Mouse (Mus musculus): ENCODE results near the gene Ero1lb.

Gene Ero1lb

DNA sequence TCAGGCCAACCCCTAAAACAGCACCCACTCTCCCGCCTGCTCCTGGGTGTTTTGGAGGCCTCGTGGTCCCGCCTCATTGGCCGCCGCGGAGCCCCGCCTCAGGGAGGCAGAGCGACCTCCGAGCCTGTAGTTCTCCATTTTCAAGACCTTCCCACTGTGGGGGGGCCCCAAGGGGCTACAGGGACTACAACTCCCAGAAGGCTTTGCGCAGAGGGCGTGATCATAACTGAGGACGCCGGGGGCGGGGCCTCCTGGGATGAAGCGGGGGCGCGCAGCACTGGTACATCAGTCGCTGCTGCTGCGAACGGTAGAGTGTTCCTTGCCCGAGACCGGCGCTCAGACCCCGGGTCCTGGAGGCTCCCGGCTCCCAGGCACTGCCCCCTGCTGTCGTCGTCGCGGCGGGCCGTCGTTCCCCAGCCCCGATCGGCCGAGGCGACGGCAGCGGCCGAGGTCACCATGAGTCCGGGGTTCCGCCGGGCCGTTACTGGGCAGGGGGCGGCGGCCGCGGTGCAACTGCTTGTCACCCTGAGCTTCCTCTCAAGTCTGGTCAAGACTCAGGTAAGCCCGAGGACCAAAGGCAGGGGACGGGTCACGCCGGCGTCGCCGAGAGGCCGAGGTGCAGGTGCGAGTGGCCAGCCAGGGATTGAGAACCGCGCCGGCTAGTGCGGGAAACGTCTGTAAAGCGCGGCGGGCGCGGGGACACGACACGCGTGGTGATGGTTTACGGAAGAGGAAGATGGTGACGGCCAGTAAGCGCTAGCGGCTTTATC, at the start of gene Ero1lb:
TSS of gene Ero1lb (plus strand) at position 254 of the 770 bp plus-strand sequence.
- DNase-seq (ENCODE audit: low read depth, low spot score) = peak; percentile 99

DNA sequence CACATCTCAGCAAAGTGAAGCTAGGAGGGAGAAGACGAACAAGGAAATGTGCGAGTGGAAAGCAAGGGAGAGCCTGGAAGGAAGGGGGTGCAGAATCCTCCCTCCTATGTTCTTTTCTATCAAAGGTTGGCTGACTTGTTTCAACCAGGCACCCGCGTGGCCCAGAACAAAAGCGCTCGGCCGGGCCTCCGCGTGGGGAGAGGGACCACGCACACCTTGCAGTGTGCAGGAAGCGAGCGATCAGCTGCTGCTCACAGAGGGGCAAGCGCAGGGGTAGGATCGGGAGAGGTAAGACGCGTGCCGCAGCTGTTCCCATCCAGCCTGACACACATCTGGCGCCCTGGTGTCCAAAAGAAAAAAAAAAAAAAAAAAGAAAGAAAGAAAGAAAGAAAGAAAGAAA, 46.3 kb upstream of the Ero1lb start:
- DNase-seq (ENCODE audit: low read depth, low spot score) = peak; percentile 27

GRCm38 (mm10) chr13:12519955-12520584, 45.6 kb upstream of the Ero1lb start, which contains the start of gene Edaradd:
Gene Edaradd (minus strand): TSS chr13:12520438.
- peak; percentile 74 for DNase-seq (ENCODE audit: low read depth, low spot score)

- DNase-seq (ENCODE audit: low read depth, low spot score) = no peak
These were observed 43.3 kb upstream of the Ero1lb start for GRCm38 (mm10) chr13:12522346-12522745.

GRCm38 (mm10) chr13:12525678-12526077, 40.0 kb upstream of the Ero1lb start:
- DNase-seq (ENCODE audit: low read depth, low spot score) = no peak

GRCm38 (mm10) chr13:12534628-12535027, 31.0 kb upstream of the Ero1lb start:
- DNase-seq (ENCODE audit: low read depth, low spot score) = no peak

GRCm38 (mm10) chr13:12537971-12538370, 27.7 kb upstream of the Ero1lb start:
- peak; percentile 76 for DNase-seq (ENCODE audit: low read depth, low spot score)

DNA sequence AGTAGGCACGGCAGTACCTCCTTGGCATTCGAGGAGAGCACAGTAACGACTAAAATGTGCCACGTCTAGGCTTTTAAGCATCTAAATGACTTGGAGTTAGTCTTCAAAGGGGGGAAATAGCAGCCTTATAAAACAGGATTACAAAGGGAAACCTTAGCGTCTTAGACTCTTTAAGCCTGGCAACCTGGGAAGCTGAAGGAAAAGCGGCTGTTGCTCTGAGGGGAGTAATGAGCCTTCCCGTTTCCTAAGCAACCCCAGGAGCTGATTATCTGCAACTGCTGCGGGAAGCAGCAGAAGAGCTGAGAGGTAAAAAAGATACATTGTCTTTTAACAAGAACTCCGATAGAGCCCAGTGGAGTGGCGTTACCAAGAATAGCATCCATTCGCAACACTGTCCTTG, 26.0 kb upstream of the Ero1lb start:
- DNase-seq (ENCODE audit: low read depth, low spot score) = no peak

GRCm38 (mm10) chr13:12540119-12540518, 25.6 kb upstream of the Ero1lb start:
- no peak for DNase-seq (ENCODE audit: low read depth, low spot score)

DNA sequence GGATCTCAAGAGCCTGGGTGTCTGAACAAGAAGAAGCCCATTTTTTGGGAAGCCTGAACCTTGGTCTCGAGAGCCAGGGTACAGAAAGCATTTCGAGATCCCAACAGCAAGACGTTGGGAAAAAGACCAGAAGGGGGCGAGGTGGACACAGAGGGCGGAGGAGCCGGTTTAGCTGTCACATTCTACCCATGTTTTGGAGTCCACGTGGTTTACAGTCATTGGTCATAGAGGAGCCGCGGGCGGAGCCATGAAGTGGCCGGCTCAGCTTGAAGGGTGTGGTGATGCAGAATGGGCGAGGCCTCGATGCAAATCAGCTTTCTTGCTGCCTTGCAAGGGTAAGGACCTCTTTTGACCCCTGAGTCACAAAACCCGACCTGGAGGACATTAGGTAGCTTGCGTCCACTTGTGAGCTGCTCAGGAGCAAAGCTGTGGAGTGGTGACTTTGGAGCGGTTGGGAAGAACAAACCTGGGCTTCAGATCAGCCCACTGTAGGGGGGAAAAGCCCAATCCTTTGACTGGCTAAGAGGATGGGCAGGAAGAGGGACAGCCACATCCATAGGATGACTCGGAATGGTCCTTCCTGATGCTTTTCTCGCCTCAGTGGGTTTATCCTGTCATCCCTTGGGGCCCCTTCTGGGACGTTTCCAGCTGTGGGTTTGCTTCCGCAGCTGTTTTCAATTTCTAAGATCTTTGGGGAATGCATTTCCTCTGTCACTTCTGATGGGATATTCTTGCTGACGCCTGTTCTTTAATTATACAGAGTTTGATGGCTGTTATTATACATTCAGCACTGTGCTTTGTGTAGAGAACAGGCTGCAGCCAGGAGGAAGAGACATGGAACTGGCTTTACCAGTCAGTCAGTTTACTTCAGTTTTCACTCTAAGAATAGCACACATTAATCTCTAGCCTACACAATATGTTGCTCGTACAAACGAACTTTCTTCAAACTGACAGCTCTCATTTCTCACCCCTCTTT, 23.4 kb upstream of the Ero1lb start:
- peak; percentile 92 for DNase-seq (ENCODE audit: low read depth, low spot score)

DNA sequence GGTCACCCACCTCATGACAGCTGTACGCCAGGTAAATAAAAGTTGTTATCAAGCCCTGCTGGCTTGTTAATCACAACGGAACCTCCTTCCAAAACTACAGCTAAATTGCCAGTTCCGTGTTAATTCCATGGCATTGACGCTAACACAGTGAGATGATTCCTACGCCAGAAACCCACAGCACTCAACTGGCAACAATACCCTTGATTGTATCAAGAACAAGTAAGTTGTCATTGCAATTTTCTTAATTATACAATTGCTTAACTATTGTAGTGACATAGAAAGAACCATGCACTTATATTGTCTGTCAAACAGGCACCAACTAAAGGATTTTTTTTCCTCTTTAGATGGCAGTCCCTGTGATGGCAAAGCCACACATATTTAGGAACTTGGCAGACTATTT, 22.4 kb upstream of the Ero1lb start:
- DNase-seq (ENCODE audit: low read depth, low spot score) = no peak

DNA sequence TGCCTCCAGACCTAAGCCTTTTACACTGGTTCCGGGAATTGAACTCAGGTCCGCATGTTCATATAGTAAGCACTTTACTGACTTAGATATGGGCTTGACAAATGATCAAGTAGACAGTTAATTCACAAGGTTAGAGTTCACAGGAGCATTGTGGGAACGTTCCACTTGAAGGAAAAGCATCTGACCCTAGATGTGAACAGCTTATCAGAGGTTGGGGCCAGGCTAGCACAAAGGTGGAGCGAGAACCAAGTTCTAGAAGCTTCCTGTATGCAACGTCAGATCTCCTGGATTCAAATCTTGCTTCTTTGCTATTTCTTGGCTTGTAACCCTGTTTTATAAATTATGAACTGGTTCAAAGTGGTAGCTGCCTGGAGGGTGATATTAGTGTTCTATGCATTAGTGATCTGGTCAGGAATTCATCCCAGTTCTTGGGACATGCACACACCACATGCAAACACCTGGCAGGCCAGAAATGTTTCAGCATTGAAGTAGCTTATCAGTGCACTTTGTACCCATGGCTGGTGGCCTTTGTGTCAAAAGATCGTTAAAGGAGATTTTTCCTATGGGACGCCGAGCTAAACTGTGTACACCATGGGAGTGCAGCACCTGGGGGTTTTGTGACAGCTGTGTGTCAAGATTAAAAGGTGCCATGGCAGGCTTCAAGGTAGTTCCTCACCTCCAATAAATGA, 21.6 kb upstream of the Ero1lb start:
- DNase-seq (ENCODE audit: low read depth, low spot score) = no peak

DNA sequence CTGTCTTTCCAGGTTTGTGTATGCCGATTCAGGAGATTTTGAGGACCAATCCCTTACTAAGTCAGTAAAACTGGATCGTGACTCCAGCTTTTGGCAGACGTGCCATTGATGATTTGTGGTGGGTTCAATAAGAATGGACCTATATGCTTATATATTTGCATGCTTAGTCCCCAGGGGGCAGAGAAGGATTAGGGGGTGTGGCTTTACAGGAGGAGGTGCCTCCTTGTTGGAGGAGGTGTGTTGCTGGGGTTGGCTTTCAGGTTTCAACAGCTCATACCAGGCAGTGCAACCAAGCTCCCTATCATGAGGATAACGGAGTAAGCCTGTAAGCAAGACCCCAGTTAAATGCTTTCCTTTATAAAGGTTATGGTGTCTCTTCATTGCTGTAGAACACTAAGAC, 11.5 kb upstream of the Ero1lb start:
- no peak for DNase-seq (ENCODE audit: low read depth, low spot score)

- DNase-seq (ENCODE audit: low read depth, low spot score) = no peak
These were observed 6.6 kb upstream of the Ero1lb start for GRCm38 (mm10) chr13:12559044-12559443.

DNA sequence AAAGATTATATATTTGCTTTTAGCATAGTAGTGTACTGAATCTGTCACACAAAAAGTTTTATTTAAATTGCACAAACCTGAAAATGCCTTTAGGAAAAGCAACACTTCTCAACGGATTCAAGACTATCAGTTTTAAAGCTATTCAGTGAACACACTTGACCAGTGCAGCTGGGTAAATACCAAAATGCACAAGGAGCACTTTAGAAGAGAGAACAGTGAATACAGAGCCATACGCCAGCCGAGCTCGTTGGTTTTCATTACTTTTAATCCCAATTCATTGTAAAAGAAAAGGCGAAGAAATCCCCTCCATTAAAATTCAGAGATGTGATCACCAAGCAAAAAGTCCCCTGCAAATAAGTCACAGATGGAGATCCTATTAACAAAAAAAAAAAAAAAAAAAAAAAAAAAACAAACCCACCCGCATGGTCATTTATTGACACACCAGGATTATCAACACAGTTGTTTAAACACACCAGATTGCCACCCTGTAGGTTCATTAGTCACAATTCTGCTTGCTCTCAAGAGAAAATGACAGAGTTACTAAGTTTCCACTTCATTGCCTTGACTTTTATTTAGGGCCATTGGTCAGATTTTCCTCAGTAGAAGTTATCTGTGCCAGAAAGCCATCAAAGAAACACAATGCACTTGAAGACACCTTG, 6.1 kb upstream of the Ero1lb start:
- DNase-seq (ENCODE audit: low read depth, low spot score) = no peak

GRCm38 (mm10) chr13:12561729-12562128, 3.9 kb upstream of the Ero1lb start:
- no peak for DNase-seq (ENCODE audit: low read depth, low spot score)

GRCm38 (mm10) chr13:12562256-12562655, 3.4 kb upstream of the Ero1lb start:
- DNase-seq (ENCODE audit: low read depth, low spot score) = no peak

DNA sequence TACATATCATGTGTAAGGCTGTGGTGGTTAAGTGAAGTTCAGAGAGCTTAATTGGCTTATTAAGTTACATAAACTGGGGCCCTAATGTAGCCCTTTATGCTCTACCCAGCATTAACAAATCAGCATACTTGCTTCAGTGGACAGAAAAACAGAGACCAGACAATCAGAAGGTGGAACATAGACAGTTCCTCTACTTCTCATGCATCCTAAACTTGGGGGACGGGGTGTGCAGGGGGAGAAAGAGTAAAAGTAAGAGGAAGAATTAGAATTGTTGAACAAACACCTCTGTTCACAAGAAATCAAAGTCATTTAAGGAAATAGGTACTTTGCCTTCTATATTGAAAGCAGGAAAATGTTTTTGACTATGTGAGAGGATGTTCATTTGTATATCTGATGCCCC, 2.3 kb downstream of the Ero1lb start:
- no peak for DNase-seq (ENCODE audit: low read depth, low spot score)

DNA sequence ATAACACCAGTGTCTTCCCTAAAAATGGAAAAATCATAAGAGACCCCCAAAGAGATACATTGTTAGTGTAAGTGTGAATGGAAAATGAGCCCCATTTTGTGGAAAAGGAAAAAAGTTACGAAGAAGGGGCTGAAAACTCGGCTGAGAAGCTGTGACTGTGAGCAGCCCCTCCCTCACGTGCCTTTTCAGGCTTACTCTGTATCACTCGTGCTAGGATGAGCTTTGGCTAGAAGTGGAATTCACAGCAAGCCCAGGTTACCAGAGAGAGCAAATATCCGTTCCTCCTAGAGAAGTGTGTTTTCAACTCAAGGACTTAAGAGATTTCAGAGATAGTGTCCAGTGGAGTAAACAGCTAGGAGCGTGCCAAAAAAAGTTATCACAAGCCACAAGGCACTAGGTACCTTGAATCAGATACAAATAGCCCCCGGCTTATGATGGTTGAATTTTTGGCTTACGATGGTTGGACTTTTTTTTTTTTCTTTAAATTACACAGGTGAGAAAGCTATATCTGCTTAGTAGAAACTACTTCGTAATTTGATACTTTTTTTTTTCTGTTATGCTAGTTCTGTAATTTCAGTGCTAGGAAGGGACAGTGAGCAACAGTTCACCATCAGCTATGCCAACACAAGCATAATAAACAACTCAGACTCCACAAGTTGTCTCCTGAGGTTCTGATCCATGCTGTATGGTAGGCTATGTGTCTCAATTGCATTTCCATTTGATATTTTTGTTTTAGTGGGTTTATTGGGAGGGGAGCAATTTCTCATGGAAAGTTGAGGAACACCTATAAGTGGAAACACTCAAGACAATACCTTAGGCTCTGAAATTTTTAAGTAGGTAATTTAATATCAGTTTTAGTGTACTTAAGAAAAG, 3.2 kb downstream of the Ero1lb start:
- no peak for DNase-seq (ENCODE audit: low read depth, low spot score)

GRCm38 (mm10) chr13:12569741-12570140, 4.1 kb downstream of the Ero1lb start:
- DNase-seq (ENCODE audit: low read depth, low spot score) = no peak
